In the genomic region with DNA sequence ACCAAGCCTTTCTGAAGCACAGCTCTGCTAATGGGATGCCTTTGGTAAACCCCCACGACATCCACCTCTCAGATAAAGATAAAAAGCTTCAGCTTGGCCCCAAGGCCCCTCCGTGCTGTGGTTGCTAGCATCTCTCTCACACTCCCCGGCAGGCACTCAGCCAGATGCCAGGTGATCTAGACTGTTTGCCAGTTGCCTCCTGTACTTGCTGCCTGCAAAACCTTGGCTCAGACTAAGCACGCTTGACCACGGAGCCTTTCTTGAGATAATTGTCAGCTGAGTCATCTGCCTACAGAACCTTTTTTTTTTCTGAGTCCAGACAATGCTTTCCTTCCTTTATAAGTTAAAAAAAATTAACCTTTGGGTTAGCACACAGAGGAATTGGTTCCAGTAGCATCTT, we compare ENCODE assay signal across 15 mouse cellular contexts.
DNase-seq lines count a peak whose midpoint lies in the region; ATAC-seq lines count a peak whose summit lies in the region.
"Had no signal": no experiment of that assay in that cellular context is flagged by ENCODE, and none has a peak within 500 bp of the region (broad histone marks: within the 10 kb centered on the region; RNA-seq: fewer than 3 reads in every experiment).

No protein-coding gene starts in this region.

- peak; percentile 25 to 40 for DNase-seq in kidney, postnatal 25 days
- DNase-seq in kidney, postnatal 4 days: no peak
- DNase-seq in MN1 (ENCODE audit: low spot score): peak; percentile 53
- peak; percentile 19 to 24 for DNase-seq in cerebellum, adult 18-20 months
- DNase-seq in fibroblast of lung, adult 2 months (ENCODE audit: low read depth): peak; percentile 15
- no peak for DNase-seq in gastrocnemius, postnatal 4 days (ENCODE audit: low spot score in 2 of 2)
- DNase-seq: heart, postnatal 14 days; lung, adult 2 months; right cerebral cortex, postnatal 25 days had no signal

- H3K27ac ChIP-seq in forebrain, embryonic 16.5 days (ENCODE audit: low read length): no peak overlapping the region
- H3K27ac ChIP-seq: forebrain, embryonic 12.5 days; heart, embryonic 10.5 days; hindbrain, embryonic 14.5 days; midbrain, embryonic 13.5 days had no signal

- WGBS in forebrain, embryonic 16.5 days: 74% methylated on average over 5 of the region's 5 CpGs

- H3K9ac ChIP-seq in forebrain, embryonic 16.5 days (replicated peaks; ENCODE audit: low read depth, low read length): no peak overlapping the region
- H3K9ac ChIP-seq: forebrain, embryonic 12.5 days; hindbrain, embryonic 14.5 days; midbrain, embryonic 13.5 days had no signal

- no peaks in the 10 kb centered on the region for H3K27me3 ChIP-seq in forebrain, embryonic 16.5 days (replicated peaks; ENCODE audit: control insufficient read depth, insufficient read depth, low read length)
- H3K27me3 ChIP-seq: forebrain, embryonic 12.5 days; midbrain, embryonic 13.5 days had no signal

- no peaks in the 10 kb centered on the region for H3K36me3 ChIP-seq in forebrain, embryonic 16.5 days (ENCODE audit: control insufficient read depth, insufficient read depth)
- H3K36me3 ChIP-seq: forebrain, embryonic 12.5 days; heart, embryonic 10.5 days; midbrain, embryonic 13.5 days had no signal

- no peak overlapping the region for H3K4me2 ChIP-seq in forebrain, embryonic 16.5 days (ENCODE audit: low read length)
- H3K4me2 ChIP-seq: forebrain, embryonic 12.5 days; hindbrain, embryonic 14.5 days; midbrain, embryonic 13.5 days had no signal

- peaks cover 6% of the 10 kb centered on the region for H3K4me1 ChIP-seq in forebrain, embryonic 16.5 days (replicated peaks; ENCODE audit: control insufficient read depth, insufficient read depth, low read length)
- H3K4me1 ChIP-seq: heart, embryonic 10.5 days had no signal

- H3K9me3 ChIP-seq in forebrain, embryonic 16.5 days (ENCODE audit: control insufficient read depth, low read length): no peaks in the 10 kb centered on the region
- H3K9me3 ChIP-seq: forebrain, embryonic 12.5 days; heart, embryonic 10.5 days; midbrain, embryonic 13.5 days had no signal

- ATAC-seq in forebrain, embryonic 16.5 days: no peak
- ATAC-seq: intestine, postnatal 0 days; midbrain, embryonic 13.5 days had no signal

- no peak overlapping the region for H3K4me3 ChIP-seq in forebrain, embryonic 16.5 days (replicated peaks; ENCODE audit: low read length)
- H3K4me3 ChIP-seq: forebrain, embryonic 12.5 days; heart, embryonic 10.5 days; midbrain, embryonic 13.5 days had no signal

Comparison
In these comparisons a context has a peak if more than half of its experiments do, and no peak if none do; other contexts are left out.
1. DNase-seq: peak in kidney, postnatal 25 days (2 of 2), MN1 (single experiment), cerebellum, adult 18-20 months (2 of 2) and fibroblast of lung, adult 2 months (single experiment); none in kidney, postnatal 4 days (0 of 2) and gastrocnemius, postnatal 4 days (0 of 2).